Mouse (Mus musculus) heart, embryonic 12.5 days (tissue): Measurements from ENCODE around the gene Gm42420. TPM values are rescaled to one million over a fixed set of nuclear protein-coding genes. Genes with fewer than 3 reads are reported as not detected.
A peak's percentile ranks its signal among the peaks of the same experiment; 100 is the strongest.

Source experiments
- ATAC-seq: fragments of 200-750 bp; cut with Nextera tagmentation; 2 replicates; pipeline ENCODE4 v1.8.0; 2017; ENCODE audit warnings: moderate TSS enrichment, moderate library complexity; ENCODE audit not compliant: insufficient number of reproducible peaks, low FRiP score
- H3K27ac ChIP-seq: fragments of 300-500 bp; sonication (generic); 2 replicates; pipeline ENCODE4 v1.5.1; 2016; ENCODE audit warnings: mild to moderate bottlenecking, moderate library complexity; ENCODE audit not compliant: poor library complexity, severe bottlenecking
- H3K27me3 ChIP-seq: fragments of 300-500 bp; sonication (generic); replicated peaks from 2 replicates; pipeline ENCODE4 v1.6.1; 2016; ENCODE audit warnings: mild to moderate bottlenecking, moderate library complexity
- H3K36me3 ChIP-seq: fragments of 300-500 bp; sonication (generic); 2 replicates; pipeline ENCODE4 v1.6.1; 2016; ENCODE audit warnings: mild to moderate bottlenecking, moderate library complexity
- H3K4me1 ChIP-seq: fragments of 300-500 bp; sonication (generic); replicated peaks from 2 replicates; pipeline ENCODE4 v1.6.1; 2016; ENCODE audit warnings: mild to moderate bottlenecking
- H3K4me2 ChIP-seq: fragments of 300-500 bp; sonication (generic); 2 replicates; pipeline ENCODE4 v1.6.1; 2016; ENCODE audit warnings: mild to moderate bottlenecking, moderate library complexity
- H3K4me3 ChIP-seq: fragments of 300-500 bp; sonication (generic); 2 replicates; pipeline ENCODE4 v1.5.1; 2016; ENCODE audit warnings: mild to moderate bottlenecking
- H3K9ac ChIP-seq: fragments of 300-500 bp; sonication (generic); 2 replicates; pipeline ENCODE4 v1.6.1; 2016; ENCODE audit warnings: mild to moderate bottlenecking, moderate library complexity
- H3K9me3 ChIP-seq: fragments of 300-500 bp; sonication (generic); replicated peaks from 2 replicates; pipeline ENCODE4 v1.6.1; 2016; ENCODE audit warnings: mild to moderate bottlenecking, moderate library complexity
- WGBS: fragments of 180-500 bp; shearing (Covaris S2); methylation state at CpG from one replicate; pipeline ENCODE4 v1.1.7; 2016; 5-methylcytosine and 5-hydroxymethylcytosine counted together
- polyA plus RNA-seq: library from polyadenylated mRNA; unstranded; fragments of >200 nt; fragmentation: Nextera tagmentation; extraction: Ambion mirVana; gene quantifications from 2 replicates; pipeline ENCODE4 v1.2.1, GENCODE M21; 2016

Gene Gm42420
- polyA plus RNA-seq, 1 experiment from 2014 or later, result not detected

GRCm38 (mm10) chr6:39606056-39606455, 20.5 kb downstream of the Gm42420 start:
- no peak overlapping the region for H3K27ac ChIP-seq
- 41% methylated on average over 6 of the region's 6 CpGs for WGBS
- no peaks in the 10 kb centered on the region for H3K9me3 ChIP-seq
- peak overlapping the region; percentile 16; the same call in 1 of the 2 replicates for H3K4me2 ChIP-seq
- no peaks in the 10 kb centered on the region for H3K27me3 ChIP-seq
- H3K4me3 ChIP-seq, result no peak overlapping the region
- H3K9ac ChIP-seq, result no peak overlapping the region
- H3K36me3 ChIP-seq, result peaks cover 22% of the 10 kb centered on the region
- no peak for ATAC-seq
- peaks cover 17% of the 10 kb centered on the region for H3K4me1 ChIP-seq

- H3K36me3 ChIP-seq, result peaks cover 19% of the 10 kb centered on the region
- no peaks in the 10 kb centered on the region for H3K9me3 ChIP-seq
- no peak for ATAC-seq
- H3K4me1 ChIP-seq, result peaks cover 17% of the 10 kb centered on the region
- H3K4me3 ChIP-seq, result no peak overlapping the region
- no peak overlapping the region for H3K27ac ChIP-seq
- H3K9ac ChIP-seq, result no peak overlapping the region
- H3K27me3 ChIP-seq, result no peaks in the 10 kb centered on the region
- 61% methylated on average over 3 of the region's 3 CpGs for WGBS
- H3K4me2 ChIP-seq, result no peak overlapping the region
Measured at GRCm38 (mm10) chr6:39606862-39607261, 21.3 kb downstream of the Gm42420 start.

GRCm38 (mm10) chr6:39607365-39607764, 21.8 kb downstream of the Gm42420 start:
- H3K4me1 ChIP-seq, result peaks cover 17% of the 10 kb centered on the region
- no peak overlapping the region for H3K4me2 ChIP-seq
- no peaks in the 10 kb centered on the region for H3K9me3 ChIP-seq
- no peak for ATAC-seq
- no peak overlapping the region for H3K4me3 ChIP-seq
- H3K27me3 ChIP-seq, result no peaks in the 10 kb centered on the region
- no peak overlapping the region for H3K27ac ChIP-seq
- peaks cover 18% of the 10 kb centered on the region for H3K36me3 ChIP-seq
- H3K9ac ChIP-seq, result no peak overlapping the region
- 50% methylated on average over 5 of the region's 5 CpGs for WGBS

GRCm38 (mm10) chr6:39610207-39610606, 24.7 kb downstream of the Gm42420 start:
- Histone ChIP-seq H3K27me3 (no peaks in the 10 kb centered on the region), H3K4me2 (no peak overlapping the region), H3K36me3 (peaks cover 26% of the 10 kb centered on the region), H3K4me3 (no peak overlapping the region), H3K9ac (no peak overlapping the region), H3K9me3 (no peaks in the 10 kb centered on the region), H3K27ac (no peak overlapping the region), H3K4me1 (peaks cover 17% of the 10 kb centered on the region)
- no peak for ATAC-seq
- 65% methylated on average over 2 of the region's 2 CpGs for WGBS

GRCm38 (mm10) chr6:39611296-39611695, 25.7 kb downstream of the Gm42420 start:
- 89% methylated on average over 2 of the region's 2 CpGs for WGBS
- Histone ChIP-seq H3K4me3 (no peak overlapping the region), H3K27ac (no peak overlapping the region), H3K36me3 (peaks cover 36% of the 10 kb centered on the region), H3K4me1 (peaks cover 8% of the 10 kb centered on the region), H3K27me3 (no peaks in the 10 kb centered on the region), H3K9me3 (no peaks in the 10 kb centered on the region), H3K4me2 (no peak overlapping the region), H3K9ac (no peak overlapping the region)
- ATAC-seq, result no peak

Other genes with a start within 250 kb of the Gm42420 start
- gene Slc37a3, start 208.1 kb upstream of the Gm42420 start, polyA plus RNA-seq, result 34.8 and 43.1 TPM in 2 replicates
- gene Rab19, start 204.6 kb upstream of the Gm42420 start, polyA plus RNA-seq, result 0.42 and 0.67 TPM in 2 replicates
- 52.7 and 55.1 TPM in 2 replicates for gene Mkrn1, start 165.3 kb upstream of the Gm42420 start, polyA plus RNA-seq
- 26.8 and 28.2 TPM in 2 replicates for gene Dennd2a, start 27.9 kb upstream of the Gm42420 start, polyA plus RNA-seq
- gene Adck2, start 11.9 kb upstream of the Gm42420 start, polyA plus RNA-seq, result 17.0 and 17.4 TPM in 2 replicates
- gene Ndufb2, start 6.8 kb downstream of the Gm42420 start, polyA plus RNA-seq, result 541 and 562 TPM in 2 replicates
- gene Braf, start 139.7 kb downstream of the Gm42420 start, polyA plus RNA-seq, result 14.6 and 16.0 TPM in 2 replicates
- gene Mrps33, start 225.2 kb downstream of the Gm42420 start, polyA plus RNA-seq, result 205 and 206 TPM in 2 replicates